Mouse (Mus musculus): ENCODE measurements around the gene Nlgn1. TPM values are rescaled to one million over a fixed set of nuclear protein-coding genes. Genes with fewer than 3 reads are reported as not detected.

The Nlgn1 gene
- polyA plus RNA-seq, 1 experiment from 2014 or later, result 0.34 TPM

DNA sequence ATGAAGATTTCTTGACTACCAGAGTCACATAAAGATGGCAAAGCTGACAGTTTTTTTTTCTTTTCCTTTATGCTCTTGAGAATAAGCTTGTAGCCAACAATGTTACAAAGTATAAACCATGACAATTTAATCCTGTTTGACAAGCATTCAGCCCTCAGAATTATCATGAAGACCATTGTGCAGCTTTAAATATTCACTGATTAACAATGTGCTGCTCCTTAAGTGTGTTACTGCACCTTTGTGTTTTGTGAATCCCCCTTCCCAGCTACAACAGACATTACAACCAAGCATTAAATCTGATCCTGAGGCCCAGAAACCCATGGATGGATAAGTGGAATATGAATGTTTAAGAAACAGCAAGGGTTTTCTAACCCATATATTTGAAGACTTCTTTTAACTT lies 434.8 kb downstream of the Nlgn1 start:
- no peaks in the 10 kb centered on the region for H3K4me1 ChIP-seq (ENCODE audit: control insufficient read depth in 2 of 2, insufficient read depth in 2 of 2, low read length in 2 of 2)
- H3K36me3 ChIP-seq (ENCODE audit: control insufficient read depth, insufficient read depth, low read length), result no peaks in the 10 kb centered on the region
- H3K27ac ChIP-seq (replicated peaks in 1 of 2; ENCODE audit: control insufficient read depth in 1 of 2, insufficient read depth in 1 of 2, low read depth in 2 of 2, low read length in 2 of 2), result no peak overlapping the region
- H3K9ac ChIP-seq (ENCODE audit: low read length), result no peak overlapping the region
- no peak overlapping the region for H3K4me3 ChIP-seq (ENCODE audit: control insufficient read depth in 1 of 2, insufficient read depth in 1 of 2, low read depth in 1 of 2, low read length in 2 of 2)
- 0 out of 2 replicates have a peak, but pooled peaks cover 2% of the 10 kb centered on the region for H3K9me3 ChIP-seq (ENCODE audit: control insufficient read depth, low read length)
- no peak for ATAC-seq (ENCODE audit: insufficient number of reproducible peaks, insufficient read depth, low FRiP score, low read depth)
- H3K27me3 ChIP-seq (ENCODE audit: control insufficient read depth, insufficient read depth, low read length), result no peaks in the 10 kb centered on the region
- no peak overlapping the region for H3K4me2 ChIP-seq (ENCODE audit: low read length)

DNA sequence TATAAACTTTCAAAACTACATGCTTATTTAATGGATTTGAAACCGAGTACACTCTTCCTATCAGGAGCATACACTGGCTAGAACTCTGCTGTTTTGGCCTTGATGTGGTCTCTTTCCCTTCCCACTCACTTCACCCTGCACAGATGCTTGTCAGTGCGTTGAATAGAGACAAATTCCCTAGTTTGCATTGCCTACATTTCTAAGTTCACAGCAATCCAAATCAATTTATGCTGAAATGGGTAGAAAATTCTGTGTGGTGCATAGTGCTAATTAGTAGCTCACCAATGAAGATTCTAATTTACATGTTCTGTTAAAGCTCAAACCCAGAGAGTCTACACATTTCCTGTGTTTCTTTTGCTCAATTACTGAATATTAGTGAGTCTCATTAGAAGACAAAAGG lies 447.5 kb downstream of the Nlgn1 start:
- Histone ChIP-seq H3K9me3 (ENCODE audit: control insufficient read depth, low read length) (no peaks in the 10 kb centered on the region), H3K27me3 (ENCODE audit: control insufficient read depth, insufficient read depth, low read length) (no peaks in the 10 kb centered on the region), H3K4me1 (ENCODE audit: control insufficient read depth in 2 of 2, insufficient read depth in 2 of 2, low read length in 2 of 2) (no peaks in the 10 kb centered on the region), H3K4me2 (ENCODE audit: low read length) (no peak overlapping the region), H3K27ac (replicated peaks in 1 of 2; ENCODE audit: control insufficient read depth in 1 of 2, insufficient read depth in 1 of 2, low read depth in 2 of 2, low read length in 2 of 2) (no peak overlapping the region), H3K9ac (ENCODE audit: low read length) (no peak overlapping the region), H3K36me3 (ENCODE audit: control insufficient read depth, insufficient read depth, low read length) (no peaks in the 10 kb centered on the region), H3K4me3 (ENCODE audit: control insufficient read depth in 1 of 2, insufficient read depth in 1 of 2, low read depth in 1 of 2, low read length in 2 of 2) (no peak overlapping the region)
- 56% methylated on average over 2 of the region's 2 CpGs for WGBS
- no peak for ATAC-seq (ENCODE audit: insufficient number of reproducible peaks, insufficient read depth, low FRiP score, low read depth)

DNA sequence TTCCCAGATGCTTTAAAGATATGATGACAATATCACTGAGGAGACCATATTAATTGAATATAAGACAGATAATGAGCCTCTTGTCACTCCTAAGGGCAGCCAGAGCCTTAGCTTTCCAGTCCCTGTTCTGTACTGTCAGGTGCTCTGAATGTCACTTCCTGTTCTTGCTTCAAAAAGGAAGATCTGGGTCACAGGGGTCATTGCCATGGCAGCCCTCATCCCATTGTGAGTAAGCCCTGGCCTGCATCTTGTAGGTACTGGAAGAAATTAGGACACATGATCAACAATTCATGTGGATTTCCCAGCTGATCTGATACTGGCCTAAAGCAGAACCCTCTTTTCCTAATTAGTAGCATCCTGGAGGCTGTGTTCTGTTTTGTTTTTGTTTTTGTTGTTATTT lies 463.1 kb downstream of the Nlgn1 start:
- Histone ChIP-seq H3K4me3 (ENCODE audit: control insufficient read depth in 1 of 2, insufficient read depth in 1 of 2, low read depth in 1 of 2, low read length in 2 of 2) (no peak overlapping the region), H3K9ac (ENCODE audit: low read length) (no peak overlapping the region), H3K4me2 (ENCODE audit: low read length) (no peak overlapping the region), H3K36me3 (ENCODE audit: control insufficient read depth, insufficient read depth, low read length) (no peaks in the 10 kb centered on the region), H3K27ac (replicated peaks in 1 of 2; ENCODE audit: control insufficient read depth in 1 of 2, insufficient read depth in 1 of 2, low read depth in 2 of 2, low read length in 2 of 2) (no peak overlapping the region), H3K27me3 (ENCODE audit: control insufficient read depth, insufficient read depth, low read length) (no peaks in the 10 kb centered on the region), H3K4me1 (ENCODE audit: control insufficient read depth in 2 of 2, insufficient read depth in 2 of 2, low read length in 2 of 2) (no peaks in the 10 kb centered on the region), H3K9me3 (ENCODE audit: control insufficient read depth, low read length) (no peaks in the 10 kb centered on the region)
- ATAC-seq (ENCODE audit: insufficient number of reproducible peaks, insufficient read depth, low FRiP score, low read depth), result no peak

DNA sequence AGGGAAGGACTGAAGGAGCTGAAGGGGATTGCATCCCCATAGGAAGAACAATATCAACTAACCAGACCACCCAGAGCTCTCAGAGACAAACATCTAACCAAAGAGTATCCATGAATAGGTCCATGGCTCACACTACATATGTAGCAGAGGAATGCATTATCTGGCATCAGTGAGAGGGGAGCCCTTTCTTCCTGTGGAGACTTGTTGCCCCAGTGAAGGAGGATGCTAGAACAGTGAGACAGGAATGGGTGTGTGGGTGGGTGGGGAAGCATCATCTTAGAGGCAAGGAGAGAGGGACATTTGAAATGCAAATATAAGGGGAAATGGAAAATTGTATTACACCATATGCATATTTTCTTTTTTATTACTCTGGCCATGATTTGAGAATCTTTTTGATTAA lies 473.9 kb downstream of the Nlgn1 start:
- Histone ChIP-seq H3K4me3 (ENCODE audit: control insufficient read depth in 1 of 2, insufficient read depth in 1 of 2, low read depth in 1 of 2, low read length in 2 of 2) (no peak overlapping the region), H3K36me3 (ENCODE audit: control insufficient read depth, insufficient read depth, low read length) (no peaks in the 10 kb centered on the region), H3K4me1 (ENCODE audit: control insufficient read depth in 2 of 2, insufficient read depth in 2 of 2, low read length in 2 of 2) (no peaks in the 10 kb centered on the region), H3K9me3 (ENCODE audit: control insufficient read depth, low read length) (no peaks in the 10 kb centered on the region), H3K27me3 (ENCODE audit: control insufficient read depth, insufficient read depth, low read length) (no peaks in the 10 kb centered on the region), H3K9ac (ENCODE audit: low read length) (no peak overlapping the region), H3K4me2 (ENCODE audit: low read length) (no peak overlapping the region), H3K27ac (replicated peaks in 1 of 2; ENCODE audit: control insufficient read depth in 1 of 2, insufficient read depth in 1 of 2, low read depth in 2 of 2, low read length in 2 of 2) (no peak overlapping the region)
- no peak for ATAC-seq (ENCODE audit: insufficient number of reproducible peaks, insufficient read depth, low FRiP score, low read depth)

DNA sequence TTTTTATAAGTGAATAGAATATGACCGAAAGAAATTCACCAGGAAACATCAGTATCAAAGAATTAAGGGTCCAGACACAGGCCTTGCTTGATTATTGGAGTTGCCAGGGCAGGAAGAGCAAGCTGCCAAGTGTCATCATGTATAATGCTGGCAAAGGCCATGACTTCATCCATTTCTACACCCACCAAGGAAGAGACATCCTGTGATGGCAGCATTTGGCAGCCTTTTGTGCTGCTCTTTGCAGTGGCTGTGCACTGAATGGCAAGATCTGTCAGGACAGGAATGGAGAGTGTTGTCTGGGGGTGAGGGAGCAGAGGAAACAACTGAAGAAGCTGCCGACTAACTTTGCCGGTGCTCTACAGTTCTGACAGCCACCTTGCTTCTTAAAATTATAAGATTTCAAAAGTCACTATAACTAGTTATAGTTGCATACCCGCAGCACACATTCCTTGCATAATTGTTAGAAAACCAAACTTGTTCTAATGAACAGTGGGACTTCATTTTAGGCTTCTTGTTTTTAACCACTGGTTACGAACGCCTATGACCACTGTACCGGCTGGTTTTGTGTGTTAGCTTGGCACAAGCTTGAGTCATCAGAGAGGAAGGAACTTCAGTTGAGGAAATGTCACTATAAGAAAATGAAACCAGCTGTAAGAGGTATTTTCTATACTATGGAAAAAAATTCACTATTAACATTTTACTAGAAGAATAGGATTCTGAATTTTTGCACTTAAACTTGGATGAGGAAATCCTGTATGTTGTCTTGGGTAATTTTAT lies 487.4 kb downstream of the Nlgn1 start:
- Histone ChIP-seq H3K4me1 (ENCODE audit: control insufficient read depth in 2 of 2, insufficient read depth in 2 of 2, low read length in 2 of 2) (no peaks in the 10 kb centered on the region), H3K9me3 (ENCODE audit: control insufficient read depth, low read length) (no peaks in the 10 kb centered on the region), H3K4me2 (ENCODE audit: low read length) (no peak overlapping the region), H3K9ac (ENCODE audit: low read length) (no peak overlapping the region), H3K4me3 (ENCODE audit: control insufficient read depth in 1 of 2, insufficient read depth in 1 of 2, low read depth in 1 of 2, low read length in 2 of 2) (no peak overlapping the region), H3K36me3 (ENCODE audit: control insufficient read depth, insufficient read depth, low read length) (no peaks in the 10 kb centered on the region), H3K27me3 (ENCODE audit: control insufficient read depth, insufficient read depth, low read length) (no peaks in the 10 kb centered on the region), H3K27ac (replicated peaks in 1 of 2; ENCODE audit: control insufficient read depth in 1 of 2, insufficient read depth in 1 of 2, low read depth in 2 of 2, low read length in 2 of 2) (no peak overlapping the region)
- WGBS, result 80% methylated on average over 7 of the region's 7 CpGs
- no peak for ATAC-seq (ENCODE audit: insufficient number of reproducible peaks, insufficient read depth, low FRiP score, low read depth)

DNA sequence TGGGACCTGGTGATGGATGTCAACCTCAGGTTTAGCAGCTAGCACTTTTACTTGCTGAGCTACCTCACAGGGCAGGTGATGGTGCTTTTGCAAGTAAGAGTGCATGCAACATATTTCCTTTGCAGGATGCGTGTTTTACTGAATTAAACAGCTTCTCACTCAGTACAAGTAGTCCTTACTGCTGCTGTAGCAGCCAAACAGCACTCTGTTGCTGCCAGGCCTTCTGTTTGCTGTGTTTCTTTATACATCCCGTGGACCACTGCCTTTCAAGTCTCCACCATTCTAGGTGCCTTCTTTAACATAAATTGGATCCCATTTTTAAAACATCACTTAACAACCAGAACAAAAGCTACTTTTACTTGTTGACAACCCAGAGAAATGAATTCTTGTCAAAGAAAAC lies 502.0 kb downstream of the Nlgn1 start:
- no peak overlapping the region for H3K27ac ChIP-seq (replicated peaks in 1 of 2; ENCODE audit: control insufficient read depth in 1 of 2, insufficient read depth in 1 of 2, low read depth in 2 of 2, low read length in 2 of 2)
- no peak overlapping the region for H3K4me3 ChIP-seq (ENCODE audit: control insufficient read depth in 1 of 2, insufficient read depth in 1 of 2, low read depth in 1 of 2, low read length in 2 of 2)
- H3K4me2 ChIP-seq (ENCODE audit: low read length), result no peak overlapping the region
- 69% methylated on average over 2 of the region's 2 CpGs for WGBS
- no peaks in the 10 kb centered on the region for H3K36me3 ChIP-seq (ENCODE audit: control insufficient read depth, insufficient read depth, low read length)
- no peaks in the 10 kb centered on the region for H3K4me1 ChIP-seq (ENCODE audit: control insufficient read depth in 2 of 2, insufficient read depth in 2 of 2, low read length in 2 of 2)
- H3K9ac ChIP-seq (ENCODE audit: low read length), result no peak overlapping the region
- H3K9me3 ChIP-seq (ENCODE audit: control insufficient read depth, low read length), result no peaks in the 10 kb centered on the region
- H3K27me3 ChIP-seq (ENCODE audit: control insufficient read depth, insufficient read depth, low read length), result no peaks in the 10 kb centered on the region
- no peak for ATAC-seq (ENCODE audit: insufficient number of reproducible peaks, insufficient read depth, low FRiP score, low read depth)

DNA sequence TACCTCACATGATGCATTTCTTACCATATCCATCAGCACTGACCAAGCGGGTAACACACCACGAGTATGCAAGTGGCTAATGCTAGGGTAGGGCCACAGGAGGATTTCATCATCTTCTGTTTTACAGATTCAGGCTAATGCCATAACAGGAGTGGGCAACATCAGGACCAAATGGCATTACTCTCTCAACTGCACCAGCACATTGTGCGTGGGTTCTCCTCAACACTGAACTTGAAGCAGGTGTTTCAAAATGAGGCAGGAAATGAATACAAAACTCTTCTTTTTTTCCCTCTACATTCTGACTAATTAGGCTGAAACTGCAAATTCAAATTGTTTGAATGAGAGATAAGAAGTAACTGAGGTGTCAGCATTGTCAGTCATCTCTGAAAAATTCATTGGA lies 518.9 kb downstream of the Nlgn1 start:
- H3K27me3 ChIP-seq (ENCODE audit: control insufficient read depth, insufficient read depth, low read length), result no peaks in the 10 kb centered on the region
- H3K27ac ChIP-seq (replicated peaks in 1 of 2; ENCODE audit: control insufficient read depth in 1 of 2, insufficient read depth in 1 of 2, low read depth in 2 of 2, low read length in 2 of 2), result no peak overlapping the region
- H3K9ac ChIP-seq (ENCODE audit: low read length), result no peak overlapping the region
- no peaks in the 10 kb centered on the region for H3K9me3 ChIP-seq (ENCODE audit: control insufficient read depth, low read length)
- H3K4me3 ChIP-seq (ENCODE audit: control insufficient read depth in 1 of 2, insufficient read depth in 1 of 2, low read depth in 1 of 2, low read length in 2 of 2), result no peak overlapping the region
- H3K4me2 ChIP-seq (ENCODE audit: low read length), result no peak overlapping the region
- WGBS, result 82% methylated on average over 3 of the region's 3 CpGs
- ATAC-seq (ENCODE audit: insufficient number of reproducible peaks, insufficient read depth, low FRiP score, low read depth), result no peak
- no peaks in the 10 kb centered on the region for H3K4me1 ChIP-seq (ENCODE audit: control insufficient read depth in 2 of 2, insufficient read depth in 2 of 2, low read length in 2 of 2)
- H3K36me3 ChIP-seq (ENCODE audit: control insufficient read depth, insufficient read depth, low read length), result no peaks in the 10 kb centered on the region

DNA sequence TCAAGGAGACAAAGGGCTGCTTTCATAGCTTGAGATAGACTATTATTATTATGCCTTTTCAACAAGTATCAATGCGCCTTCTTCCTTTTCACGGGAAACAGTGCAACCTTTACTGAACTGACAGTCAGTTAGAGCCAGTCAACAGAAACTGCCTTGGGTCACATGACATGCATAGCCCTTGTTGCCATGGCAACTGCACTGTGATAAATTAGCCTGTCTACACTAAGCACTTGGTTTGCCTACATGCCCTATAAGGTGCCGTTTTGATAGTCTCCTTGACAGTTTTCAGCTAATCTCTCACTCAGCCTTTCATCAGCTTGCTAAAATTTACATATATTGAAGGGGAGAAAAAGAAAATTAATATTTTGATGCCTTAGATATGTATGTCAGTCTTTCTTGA lies 524.7 kb downstream of the Nlgn1 start:
- H3K9ac ChIP-seq (ENCODE audit: low read length), result no peak overlapping the region
- no peak for ATAC-seq (ENCODE audit: insufficient number of reproducible peaks, insufficient read depth, low FRiP score, low read depth)

More for the DNA sequence above, 524.7 kb downstream of the Nlgn1 start:
- no peaks in the 10 kb centered on the region for H3K9me3 ChIP-seq (ENCODE audit: control insufficient read depth, low read length)
- 62% methylated on average over 3 of the region's 3 CpGs for WGBS
- no peak overlapping the region for H3K27ac ChIP-seq (replicated peaks in 1 of 2; ENCODE audit: control insufficient read depth in 1 of 2, insufficient read depth in 1 of 2, low read depth in 2 of 2, low read length in 2 of 2)
- H3K36me3 ChIP-seq (ENCODE audit: control insufficient read depth, insufficient read depth, low read length), result no peaks in the 10 kb centered on the region
- H3K27me3 ChIP-seq (ENCODE audit: control insufficient read depth, insufficient read depth, low read length), result no peaks in the 10 kb centered on the region
- no peak overlapping the region for H3K4me2 ChIP-seq (ENCODE audit: low read length)
- no peaks in the 10 kb centered on the region for H3K4me1 ChIP-seq (ENCODE audit: control insufficient read depth in 2 of 2, insufficient read depth in 2 of 2, low read length in 2 of 2)
- no peak overlapping the region for H3K4me3 ChIP-seq (ENCODE audit: control insufficient read depth in 1 of 2, insufficient read depth in 1 of 2, low read depth in 1 of 2, low read length in 2 of 2)
